Mouse (Mus musculus): ENCODE measurements around the gene Fto. TPM values are rescaled to one million over a fixed set of nuclear protein-coding genes. Genes with fewer than 3 reads are reported as not detected.

The Fto gene
- total and polyA plus RNA-seq, 3 experiments: 12.2 to 50.1 (median 17.3) TPM

GRCm38 (mm10) chr8:91603751-91604150, 290.4 kb downstream of the Fto start:
- DNase-seq (ENCODE audit: low spot score) (no peak), ATAC-seq (ENCODE audit: extremely low read depth, insufficient number of reproducible peaks, low FRiP score, poor library complexity, severe bottlenecking) (no peak)
- no peaks in the 10 kb centered on the region for H3K27me3 ChIP-seq (ENCODE audit: insufficient read depth, low read length)
- H3K9me3 ChIP-seq (replicated peaks): no peaks in the 10 kb centered on the region
- peaks cover 14% of the 10 kb centered on the region for H3K36me3 ChIP-seq (replicated peaks)
- H3K4me3 ChIP-seq (ENCODE audit: low read depth, low read length): no peak overlapping the region
- TF ChIP-seq GATA2 (IDR thresholded peaks at IDR 0.05; ENCODE audit: borderline replicate concordance, low read depth, low read length) (no peak), TAL1 (conservative IDR thresholded peaks at IDR 0.05; ENCODE audit: low read depth, low read length) (no peak), POLR2AphosphoS5 (IDR thresholded peaks at IDR 0.05; ENCODE audit: insufficient replicate concordance, low read depth, low read length) (no peak)
- H3K4me1 ChIP-seq (ENCODE audit: insufficient read depth, low read depth, low read length): no peaks in the 10 kb centered on the region

- Histone ChIP-seq H3K4me1 (ENCODE audit: insufficient read depth, low read depth, low read length) (no peaks in the 10 kb centered on the region), H3K27me3 (ENCODE audit: insufficient read depth, low read length) (no peaks in the 10 kb centered on the region), H3K36me3 (replicated peaks) (peaks cover 2% of the 10 kb centered on the region), H3K9me3 (replicated peaks) (no peaks in the 10 kb centered on the region), H3K4me3 (ENCODE audit: low read depth, low read length) (no peak overlapping the region)
- TF ChIP-seq TAL1 (conservative IDR thresholded peaks at IDR 0.05; ENCODE audit: low read depth, low read length) (no peak), GATA1 (IDR thresholded peaks at IDR 0.05; ENCODE audit: borderline replicate concordance, low read length) (no peak), GATA2 (IDR thresholded peaks at IDR 0.05; ENCODE audit: borderline replicate concordance, low read depth, low read length) (no peak), POLR2AphosphoS5 (IDR thresholded peaks at IDR 0.05; ENCODE audit: insufficient replicate concordance, low read depth, low read length) (no peak), CTCF (IDR thresholded peaks at IDR 0.05; ENCODE audit: low read depth, low read length) (no peak)
- no peak for ATAC-seq (ENCODE audit: extremely low read depth, insufficient number of reproducible peaks, low FRiP score, poor library complexity, severe bottlenecking)
- DNase-seq (ENCODE audit: low spot score): no peak
Measured at GRCm38 (mm10) chr8:91605901-91606300, 292.6 kb downstream of the Fto start.

- H3K4me1 ChIP-seq (ENCODE audit: insufficient read depth, low read depth, low read length): no peaks in the 10 kb centered on the region
- peaks cover 9% of the 10 kb centered on the region for H3K36me3 ChIP-seq (replicated peaks)
- H3K4me3 ChIP-seq (ENCODE audit: low read depth, low read length): no peak overlapping the region
- DNase-seq (ENCODE audit: low spot score) (no peak), ATAC-seq (ENCODE audit: extremely low read depth, insufficient number of reproducible peaks, low FRiP score, poor library complexity, severe bottlenecking) (no peak)
- no peak for TF ChIP-seq CTCF (IDR thresholded peaks at IDR 0.05; ENCODE audit: low read depth, low read length)
- no peak for TF ChIP-seq GATA1 (IDR thresholded peaks at IDR 0.05; ENCODE audit: borderline replicate concordance, low read length)
- no peak for TF ChIP-seq POLR2AphosphoS5 (IDR thresholded peaks at IDR 0.05; ENCODE audit: insufficient replicate concordance, low read depth, low read length)
- TF ChIP-seq GATA2 (IDR thresholded peaks at IDR 0.05; ENCODE audit: borderline replicate concordance, low read depth, low read length): no peak
- no peak for TF ChIP-seq TAL1 (conservative IDR thresholded peaks at IDR 0.05; ENCODE audit: low read depth, low read length)
- no peaks in the 10 kb centered on the region for H3K27me3 ChIP-seq (ENCODE audit: insufficient read depth, low read length)
- H3K9me3 ChIP-seq (replicated peaks): no peaks in the 10 kb centered on the region
Measured at GRCm38 (mm10) chr8:91607091-91607490, 293.8 kb downstream of the Fto start.

- ATAC-seq (ENCODE audit: extremely low read depth, insufficient number of reproducible peaks, low FRiP score, poor library complexity, severe bottlenecking): no peak
- H3K9me3 ChIP-seq (replicated peaks): no peaks in the 10 kb centered on the region
- TF ChIP-seq GATA1 (IDR thresholded peaks at IDR 0.05; ENCODE audit: borderline replicate concordance, low read length): no peak
- no peak for TF ChIP-seq POLR2AphosphoS5 (IDR thresholded peaks at IDR 0.05; ENCODE audit: insufficient replicate concordance, low read depth, low read length)
- TF ChIP-seq TAL1 (conservative IDR thresholded peaks at IDR 0.05; ENCODE audit: low read depth, low read length): no peak
- TF ChIP-seq GATA2 (IDR thresholded peaks at IDR 0.05; ENCODE audit: borderline replicate concordance, low read depth, low read length): no peak
- no peak for TF ChIP-seq CTCF (IDR thresholded peaks at IDR 0.05; ENCODE audit: low read depth, low read length)
- peaks cover 19% of the 10 kb centered on the region for H3K36me3 ChIP-seq (replicated peaks)
- no peak overlapping the region for H3K4me3 ChIP-seq (ENCODE audit: low read depth, low read length)
- no peaks in the 10 kb centered on the region for H3K27me3 ChIP-seq (ENCODE audit: insufficient read depth, low read length)
- DNase-seq (ENCODE audit: low spot score): no peak
- H3K4me1 ChIP-seq (ENCODE audit: insufficient read depth, low read depth, low read length): no peaks in the 10 kb centered on the region
Measured at GRCm38 (mm10) chr8:91611191-91611590, 297.9 kb downstream of the Fto start.

GRCm38 (mm10) chr8:91611723-91612362, 298.5 kb downstream of the Fto start:
- Histone ChIP-seq H3K9me3 (replicated peaks) (no peaks in the 10 kb centered on the region), H3K4me3 (ENCODE audit: low read depth, low read length) (no peak overlapping the region), H3K4me1 (ENCODE audit: insufficient read depth, low read depth, low read length) (no peaks in the 10 kb centered on the region), H3K27me3 (ENCODE audit: insufficient read depth, low read length) (no peaks in the 10 kb centered on the region), H3K36me3 (replicated peaks) (peaks cover 19% of the 10 kb centered on the region)
- DNase-seq (ENCODE audit: low spot score): no peak
- no peak for ATAC-seq (ENCODE audit: extremely low read depth, insufficient number of reproducible peaks, low FRiP score, poor library complexity, severe bottlenecking)
- TF ChIP-seq GATA2 (IDR thresholded peaks at IDR 0.05; ENCODE audit: borderline replicate concordance, low read depth, low read length): no peak

GRCm38 (mm10) chr8:91612387-91613130, 299.2 kb downstream of the Fto start:
- no peaks in the 10 kb centered on the region for H3K9me3 ChIP-seq (replicated peaks)
- TF ChIP-seq POLR2AphosphoS5 (IDR thresholded peaks at IDR 0.05; ENCODE audit: insufficient replicate concordance, low read depth, low read length) (no peak), GATA1 (IDR thresholded peaks at IDR 0.05; ENCODE audit: borderline replicate concordance, low read length) (no peak), TAL1 (conservative IDR thresholded peaks at IDR 0.05; ENCODE audit: low read depth, low read length) (no peak), CTCF (IDR thresholded peaks at IDR 0.05; ENCODE audit: low read depth, low read length) (no peak), GATA2 (IDR thresholded peaks at IDR 0.05; ENCODE audit: borderline replicate concordance, low read depth, low read length) (no peak)
- ATAC-seq (ENCODE audit: extremely low read depth, insufficient number of reproducible peaks, low FRiP score, poor library complexity, severe bottlenecking): no peak
- peaks cover 17% of the 10 kb centered on the region for H3K36me3 ChIP-seq (replicated peaks)
- no peak for DNase-seq (ENCODE audit: low spot score)
- no peaks in the 10 kb centered on the region for H3K27me3 ChIP-seq (ENCODE audit: insufficient read depth, low read length)
- H3K4me1 ChIP-seq (ENCODE audit: insufficient read depth, low read depth, low read length): no peaks in the 10 kb centered on the region
- H3K4me3 ChIP-seq (ENCODE audit: low read depth, low read length): no peak overlapping the region

All from G1E (cell line).